Mouse (Mus musculus) limb, embryonic 13.5 days (tissue): ENCODE data around the gene Gm3298. TPM values are rescaled to one million over a fixed set of nuclear protein-coding genes. Genes with fewer than 3 reads are reported as not detected.
"Not testable (repeated sequence)": the region's sequence is repeated elsewhere in the genome, so short reads cannot be mapped to it uniquely, and the experiment has no call there.

Experiments used
- ATAC-seq: fragments of 200-750 bp; cut with Nextera tagmentation; 2 replicates; pipeline ENCODE4 v1.8.0; 2017; ENCODE audit warnings: low read depth, moderate number of reproducible peaks, moderate TSS enrichment; ENCODE audit not compliant: low FRiP score
- H3K27ac ChIP-seq: fragments of 300-500 bp; sonication (generic); 2 replicates; pipeline ENCODE4 v1.5.1; 2015; ENCODE audit warnings: inconsistent platforms, mild to moderate bottlenecking, moderate library complexity
- H3K27me3 ChIP-seq: fragments of 300-500 bp; sonication (generic); 2 replicates; pipeline ENCODE4 v1.6.1; 2015; ENCODE audit warnings: mild to moderate bottlenecking, inconsistent platforms
- H3K36me3 ChIP-seq: fragments of 300-500 bp; sonication (generic); 2 replicates; pipeline ENCODE4 v1.6.1; 2015; ENCODE audit warnings: inconsistent platforms, mild to moderate bottlenecking, moderate library complexity
- H3K4me1 ChIP-seq: fragments of 300-500 bp; sonication (generic); 2 replicates; pipeline ENCODE4 v1.6.1; 2015; ENCODE audit warnings: inconsistent platforms
- H3K4me2 ChIP-seq: fragments of 300-500 bp; sonication (generic); replicated peaks from 2 replicates; pipeline ENCODE4 v1.6.1; 2015; ENCODE audit warnings: inconsistent platforms, mild to moderate bottlenecking, moderate library complexity
- H3K4me3 ChIP-seq: fragments of 300-500 bp; sonication (generic); 2 replicates; pipeline ENCODE4 v1.5.1; 2015; ENCODE audit warnings: moderate library complexity, mild to moderate bottlenecking, inconsistent platforms
- H3K9ac ChIP-seq: fragments of 300-500 bp; sonication (generic); 2 replicates; pipeline ENCODE4 v1.6.1; 2015; ENCODE audit warnings: mild to moderate bottlenecking, inconsistent platforms
- H3K9me3 ChIP-seq: fragments of 300-500 bp; sonication (generic); 2 replicates; pipeline ENCODE4 v1.6.1; 2016; ENCODE audit warnings: inconsistent platforms
- WGBS: fragments of 180-500 bp; shearing (Covaris S2); methylation state at CpG from one replicate; pipeline ENCODE4 v1.1.7; 2015; 5-methylcytosine and 5-hydroxymethylcytosine counted together
- polyA plus RNA-seq: library from polyadenylated mRNA; unstranded; fragments of >200 nt; fragmentation: Nextera tagmentation; extraction: Ambion mirVana; gene quantifications from 2 replicates; pipeline ENCODE4 v1.2.1, GENCODE M21; 2015

Gene Gm3298
- polyA plus RNA-seq, result not detected in 2 replicates

GRCm38 (mm10) chr14:5015591-5015990 is at the start of gene Gm3298:
Gene Gm3298, plus strand, starts transcription at chr14:5015891.
- H3K36me3 ChIP-seq, H3K27me3 ChIP-seq, H3K9ac ChIP-seq, H3K9me3 ChIP-seq, H3K4me3 ChIP-seq, H3K4me1 ChIP-seq, H3K4me2 ChIP-seq, H3K27ac ChIP-seq, ATAC-seq: not testable (repeated sequence)
- WGBS, result 75% methylated on average over 1 of the region's 2 CpGs

- H3K9ac ChIP-seq, ATAC-seq: not testable (repeated sequence)
Measured at GRCm38 (mm10) chr14:4983635-4984034, 32.1 kb upstream of the Gm3298 start, which contains the start of gene Gm8297. Gene Gm8297, plus strand, starts transcription at chr14:4983935.

DNA sequence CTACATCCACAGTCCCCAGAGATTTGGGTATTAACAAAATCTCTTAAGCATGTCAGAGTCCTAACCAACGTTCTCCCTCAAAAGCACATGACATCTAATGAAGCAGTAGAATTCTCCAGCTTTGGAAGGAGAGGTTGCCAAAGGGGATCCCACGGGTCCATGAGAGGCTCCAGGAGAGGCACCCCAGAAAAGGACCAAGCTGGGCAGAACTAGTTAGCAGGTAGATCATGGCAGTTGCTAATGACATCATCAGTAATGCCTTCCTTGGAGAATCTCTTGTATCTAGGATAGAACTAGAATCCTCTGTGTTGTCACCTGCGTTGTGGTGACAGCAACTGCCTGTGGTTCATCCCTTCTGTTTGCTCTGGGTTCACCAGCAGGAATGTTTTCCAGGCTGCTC is 34.6 kb downstream of the Gm3298 start, which contains the start of gene 4930555G01Rik:
4930555G01Rik (plus strand) TSS at position 301 of the 400 bp plus-strand sequence.
- WGBS, result no CpG with 5 or more reads among the region's 3 CpGs
- H3K4me3 ChIP-seq, H3K27ac ChIP-seq, H3K9me3 ChIP-seq, H3K9ac ChIP-seq, H3K4me1 ChIP-seq, H3K27me3 ChIP-seq, H3K36me3 ChIP-seq, ATAC-seq, H3K4me2 ChIP-seq: not testable (repeated sequence)

More at GRCm38 (mm10) chr14:4983635-4984034, 32.1 kb upstream of the Gm3298 start, which contains the start of gene Gm8297:
- H3K27me3 ChIP-seq, H3K9me3 ChIP-seq, H3K4me1 ChIP-seq, H3K27ac ChIP-seq, H3K36me3 ChIP-seq, H3K4me3 ChIP-seq, H3K4me2 ChIP-seq: not testable (repeated sequence)

Other genes with a start within 250 kb of the Gm3298 start
- gene Gm9602, start 239.6 kb upstream of the Gm3298 start, polyA plus RNA-seq, result not detected in 2 replicates
- gene Gm3269, start 177.8 kb upstream of the Gm3298 start, polyA plus RNA-seq, result not detected in 2 replicates
- 0.34 and 0.57 TPM in 2 replicates for gene Gm3264, start 160.3 kb upstream of the Gm3298 start, polyA plus RNA-seq
- gene Gm3278, start 123.5 kb upstream of the Gm3298 start, polyA plus RNA-seq, result not detected in 2 replicates
- gene Gm8297, start 32.0 kb upstream of the Gm3298 start, polyA plus RNA-seq, result not detected in 2 replicates
- gene 4930555G01Rik, start 34.7 kb downstream of the Gm3298 start, polyA plus RNA-seq, result not detected in 2 replicates
- 0.56 and 1.0 TPM in 2 replicates for gene Gm8281, start 55.1 kb downstream of the Gm3298 start, polyA plus RNA-seq
- not detected in 2 replicates for gene Gm8279, start 115.6 kb downstream of the Gm3298 start, polyA plus RNA-seq
- not detected in 2 replicates for gene Gm3317, start 148.6 kb downstream of the Gm3298 start, polyA plus RNA-seq
- gene Gm8271, start 169.9 kb downstream of the Gm3298 start, polyA plus RNA-seq, result not detected in 2 replicates
- not detected in 2 replicates for gene Gm3526, start 244.7 kb downstream of the Gm3298 start, polyA plus RNA-seq